Mouse (Mus musculus) adipocyte (in vitro differentiated cells): ENCODE data around the gene Ccr8.

Source experiments
- DNase-seq: peaks from one replicate; pipeline ENCODE4 v3.0.0-alpha.2; 2016; ENCODE audit warnings: low spot score

The Ccr8 gene

GRCm38 (mm10) chr9:120091696-120092238 lies at the start of gene Ccr8:
Gene Ccr8 (plus strand): TSS chr9:120092114.
- no peak for DNase-seq

- no peak for DNase-seq
These were observed 48.8 kb upstream of the Ccr8 start for GRCm38 (mm10) chr9:120043115-120043514.

DNA sequence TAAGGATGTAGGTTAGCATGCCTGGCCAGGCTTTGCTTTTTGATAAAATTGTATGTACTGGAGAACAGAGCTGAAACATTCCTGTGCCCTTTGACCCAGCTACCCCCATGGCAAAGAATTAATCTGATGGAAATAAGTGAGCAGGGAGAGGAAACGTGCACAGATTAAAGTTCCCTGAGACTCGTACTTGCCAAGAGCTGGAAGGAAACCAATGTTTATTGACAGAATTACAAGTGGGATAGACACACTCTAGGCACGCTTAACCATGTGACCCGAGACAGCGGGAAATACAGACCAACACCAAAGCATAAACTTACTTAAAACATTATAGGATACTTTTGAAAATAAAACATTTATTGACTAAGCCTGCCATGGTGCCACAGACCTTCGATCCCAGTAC lies 43.4 kb upstream of the Ccr8 start:
- DNase-seq: no peak

DNA sequence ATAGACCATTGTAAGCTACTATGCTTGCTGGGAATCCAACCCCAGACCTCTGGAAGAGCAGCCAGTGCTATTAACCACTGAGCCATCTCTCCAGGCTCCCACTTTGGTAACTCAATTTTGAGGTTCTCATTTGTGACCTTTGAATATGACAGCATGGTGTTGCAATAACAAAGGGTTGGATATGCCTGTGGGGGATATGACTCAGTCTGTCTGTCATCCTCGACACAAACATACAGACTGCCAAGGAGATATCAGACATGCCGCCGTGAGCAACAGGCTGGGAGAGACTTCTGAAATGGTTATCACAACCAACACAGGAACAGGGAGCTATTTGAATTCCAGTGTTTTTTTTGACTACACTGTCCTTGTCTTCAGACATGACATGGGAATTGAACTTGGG lies 42.5 kb upstream of the Ccr8 start:
- peak; percentile 31 for DNase-seq

DNA sequence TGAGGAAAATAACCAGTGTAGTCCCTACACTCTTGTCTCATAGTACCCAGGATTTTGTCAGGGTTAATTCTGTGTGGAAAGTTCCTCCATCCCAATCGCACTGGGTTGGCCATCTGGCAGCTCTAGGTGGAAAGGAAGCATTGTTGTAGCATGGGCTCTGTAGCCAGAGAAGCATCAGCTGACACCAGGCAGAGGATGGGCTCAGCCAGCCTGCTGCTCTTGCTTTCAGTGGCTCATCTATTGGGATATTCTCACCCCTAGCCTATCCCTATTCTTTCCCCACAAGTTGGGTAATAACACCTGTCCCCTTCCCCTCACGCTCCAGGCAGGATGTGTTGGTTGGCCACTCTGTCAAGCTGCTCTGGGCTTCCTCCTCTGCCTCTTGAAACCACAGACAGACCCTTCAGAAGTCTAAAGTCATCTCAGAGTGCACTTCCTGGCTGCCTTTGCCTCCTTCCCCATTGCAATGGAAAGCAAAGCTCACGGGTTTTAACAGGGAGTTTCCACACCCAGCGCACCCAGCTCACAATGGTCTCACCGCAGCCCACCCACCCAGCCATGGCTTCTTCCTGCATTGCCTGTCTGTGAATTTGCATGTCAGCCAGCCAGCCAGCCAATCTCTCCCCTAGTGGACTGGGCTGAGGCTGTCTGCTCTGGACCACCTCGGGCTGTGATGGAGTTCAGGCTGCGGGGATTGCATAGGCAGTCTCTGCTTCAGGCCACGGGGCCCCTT lies 37.2 kb upstream of the Ccr8 start:
- no peak for DNase-seq

DNA sequence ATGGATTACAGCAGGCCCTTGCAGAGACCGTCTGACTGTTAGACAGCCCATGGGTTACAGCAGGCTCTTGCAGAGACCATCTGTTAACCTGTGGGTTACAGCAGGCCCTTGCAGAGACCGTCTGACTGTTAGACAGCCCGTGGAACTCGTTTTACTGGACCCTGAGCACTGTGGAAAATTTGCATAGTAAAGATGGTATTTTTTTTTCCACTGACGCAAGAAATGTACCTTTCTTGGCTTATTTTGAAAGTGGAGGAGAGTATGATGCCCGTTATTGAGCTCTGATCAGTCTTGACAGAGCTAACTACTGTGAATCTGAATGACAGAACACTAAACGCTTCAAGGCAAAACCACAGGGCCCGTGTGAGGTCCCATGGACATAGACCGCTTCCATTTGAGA lies 35.7 kb upstream of the Ccr8 start:
- DNase-seq: no peak

- no peak for DNase-seq
These were observed 33.2 kb upstream of the Ccr8 start for GRCm38 (mm10) chr9:120058730-120059129.

DNA sequence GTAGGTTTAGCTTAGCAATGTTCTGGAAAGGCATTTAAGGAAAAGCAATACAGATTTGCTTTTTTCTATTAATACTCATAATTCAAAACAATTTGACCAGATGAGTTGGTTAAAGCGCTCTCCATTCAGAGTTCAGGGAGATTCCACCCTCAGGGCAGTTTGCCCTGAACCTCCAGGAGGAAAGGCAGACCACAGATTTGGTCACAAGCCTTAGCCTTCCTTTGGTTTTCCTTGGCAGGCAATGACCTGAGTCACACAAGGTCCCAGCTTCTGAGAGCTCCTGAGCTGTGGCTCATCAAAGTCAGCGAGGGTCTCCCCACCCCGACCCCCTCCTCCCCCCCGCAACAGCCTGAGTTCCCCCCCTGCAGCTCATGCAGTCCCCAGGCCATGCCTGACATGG lies 27.6 kb upstream of the Ccr8 start:
- no peak for DNase-seq

DNA sequence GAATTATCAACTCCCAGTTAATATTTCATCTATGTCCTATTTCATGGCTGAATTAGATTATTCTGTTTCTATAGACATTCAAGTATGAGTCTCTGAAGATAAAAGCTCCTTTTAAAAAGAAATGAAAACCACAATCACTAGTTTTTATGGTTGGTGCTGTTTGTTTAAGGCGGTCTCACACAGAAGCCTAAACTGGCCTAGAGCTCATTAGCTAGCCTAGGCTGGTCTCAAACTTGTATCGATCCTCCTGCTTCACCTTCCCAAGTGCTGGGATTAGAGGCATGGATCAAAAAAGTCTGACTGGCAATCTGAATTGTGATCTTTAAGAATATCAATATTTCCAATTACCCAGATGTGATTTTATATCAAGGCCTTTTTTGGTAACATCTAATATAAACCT lies 24.3 kb upstream of the Ccr8 start:
- no peak for DNase-seq

DNA sequence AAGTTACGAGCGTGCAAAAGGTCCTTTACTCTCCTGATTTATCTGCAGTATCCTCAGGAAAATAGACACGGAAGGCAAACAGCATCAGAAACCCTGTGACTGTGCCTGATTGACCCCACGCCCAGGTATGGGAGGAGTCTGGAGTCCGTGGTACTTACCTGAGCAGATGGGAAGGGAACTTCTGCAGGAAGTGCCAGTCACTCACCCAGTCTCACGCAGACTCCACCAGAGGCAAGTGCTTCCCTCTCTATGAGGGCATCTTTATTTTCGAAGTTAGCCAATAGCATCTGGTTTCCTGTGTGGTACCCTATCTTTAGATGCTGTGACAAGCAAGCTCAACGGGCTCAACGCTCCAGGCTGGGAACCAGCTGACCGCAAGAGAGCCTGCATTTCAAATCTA lies 23.9 kb upstream of the Ccr8 start:
- DNase-seq: no peak

DNA sequence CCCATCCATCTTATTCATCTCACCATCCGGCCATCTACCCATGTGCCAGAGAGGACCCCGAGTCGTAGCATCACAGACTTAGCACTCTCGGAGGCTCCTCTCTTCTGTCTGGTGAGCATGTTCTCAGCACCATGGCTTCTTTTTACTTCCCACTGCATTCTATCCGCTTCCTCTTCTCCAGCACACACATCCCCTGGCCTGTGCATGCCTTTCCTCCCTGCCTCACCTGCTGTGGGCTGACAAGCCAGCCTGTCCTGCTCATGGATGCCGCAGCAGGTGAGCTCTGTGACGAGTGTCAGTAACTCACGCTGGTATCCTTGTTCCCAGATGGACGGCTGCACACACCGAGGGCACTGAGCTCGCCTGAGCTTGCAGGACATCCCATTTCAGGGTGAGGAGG lies 22.1 kb upstream of the Ccr8 start, which contains the start of gene Cx3cr1:
Gene Cx3cr1 (minus strand): TSS at position 101 of the 400 bp plus-strand sequence.
- DNase-seq: no peak

- no peak for DNase-seq
These were observed 20.7 kb upstream of the Ccr8 start for GRCm38 (mm10) chr9:120071251-120071650.

- peak; percentile 86 for DNase-seq
These were observed 18.7 kb upstream of the Ccr8 start for GRCm38 (mm10) chr9:120073169-120073568.

GRCm38 (mm10) chr9:120074516-120074915 lies 17.4 kb upstream of the Ccr8 start:
- DNase-seq: no peak

- no peak for DNase-seq
These were observed 13.7 kb upstream of the Ccr8 start for GRCm38 (mm10) chr9:120078241-120078640.

- DNase-seq: no peak
These were observed 12.0 kb upstream of the Ccr8 start for GRCm38 (mm10) chr9:120079901-120080300.

DNA sequence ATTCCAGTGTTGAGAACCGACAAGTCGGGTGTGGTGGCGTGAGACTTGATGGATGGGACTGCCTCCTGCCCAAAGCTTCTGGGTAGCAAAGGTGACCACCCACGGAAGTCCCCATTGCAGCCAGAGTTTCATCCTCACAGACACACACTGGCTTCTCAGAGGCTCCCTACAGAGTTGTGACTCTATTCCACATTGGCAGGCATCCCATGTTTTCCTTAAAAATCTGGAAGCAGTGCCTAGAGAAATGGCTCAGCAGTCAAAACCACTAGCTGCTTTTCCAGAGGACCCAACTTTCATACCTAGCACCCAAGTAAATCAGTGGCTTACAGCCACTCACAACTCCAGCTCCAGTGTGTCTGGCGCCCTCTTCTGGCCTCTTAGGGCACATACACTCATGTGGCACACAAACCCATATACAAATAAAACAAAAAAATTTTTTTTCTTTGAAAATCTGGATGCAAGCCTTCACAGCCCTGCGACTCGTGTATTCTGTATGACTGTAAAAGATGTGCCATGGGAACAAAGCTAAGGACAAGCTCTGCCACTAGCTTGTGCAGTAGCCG lies 11.3 kb upstream of the Ccr8 start:
- DNase-seq: peak; percentile 51

DNA sequence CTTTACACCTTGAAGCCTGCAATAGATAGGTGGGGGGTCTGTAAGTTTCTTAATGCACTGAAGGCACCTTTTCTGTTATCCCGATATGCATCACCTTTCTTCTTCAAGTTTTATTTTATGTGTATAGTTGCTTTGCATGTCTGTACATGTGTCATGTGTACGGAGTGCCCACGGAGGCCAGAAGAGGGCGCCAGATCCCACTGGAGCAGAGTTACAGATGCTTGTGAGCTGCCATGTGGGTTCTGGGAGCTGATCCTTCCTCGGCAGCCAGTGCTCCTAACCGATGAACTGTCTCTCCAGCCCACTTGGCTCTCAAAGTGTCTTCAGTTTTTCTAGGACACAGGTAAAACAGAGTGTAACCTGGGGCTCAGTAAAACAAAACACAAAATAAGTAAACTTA lies 10.7 kb upstream of the Ccr8 start:
- no peak for DNase-seq

- no peak for DNase-seq
These were observed 9.9 kb upstream of the Ccr8 start for GRCm38 (mm10) chr9:120081967-120082366.

DNA sequence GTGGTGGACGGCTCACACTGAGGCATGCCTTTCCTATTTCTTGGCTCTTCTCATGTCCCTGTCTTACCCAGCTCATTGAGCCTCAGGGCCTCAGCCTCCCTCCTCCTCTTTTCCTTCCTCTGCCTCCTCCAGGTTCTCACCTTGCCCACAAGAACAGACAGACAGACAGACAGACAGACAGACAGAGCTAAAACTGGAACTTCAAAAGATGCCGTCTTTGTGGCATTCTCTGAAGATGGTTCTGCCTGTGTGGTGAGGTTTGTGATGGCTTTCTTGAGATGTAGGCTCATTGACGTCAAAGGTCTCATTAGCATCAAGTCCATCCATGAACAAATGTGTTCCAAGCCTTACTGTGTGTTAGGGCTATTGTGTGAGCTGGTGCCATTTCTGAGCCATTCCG lies 9.2 kb upstream of the Ccr8 start:
- DNase-seq: no peak

DNA sequence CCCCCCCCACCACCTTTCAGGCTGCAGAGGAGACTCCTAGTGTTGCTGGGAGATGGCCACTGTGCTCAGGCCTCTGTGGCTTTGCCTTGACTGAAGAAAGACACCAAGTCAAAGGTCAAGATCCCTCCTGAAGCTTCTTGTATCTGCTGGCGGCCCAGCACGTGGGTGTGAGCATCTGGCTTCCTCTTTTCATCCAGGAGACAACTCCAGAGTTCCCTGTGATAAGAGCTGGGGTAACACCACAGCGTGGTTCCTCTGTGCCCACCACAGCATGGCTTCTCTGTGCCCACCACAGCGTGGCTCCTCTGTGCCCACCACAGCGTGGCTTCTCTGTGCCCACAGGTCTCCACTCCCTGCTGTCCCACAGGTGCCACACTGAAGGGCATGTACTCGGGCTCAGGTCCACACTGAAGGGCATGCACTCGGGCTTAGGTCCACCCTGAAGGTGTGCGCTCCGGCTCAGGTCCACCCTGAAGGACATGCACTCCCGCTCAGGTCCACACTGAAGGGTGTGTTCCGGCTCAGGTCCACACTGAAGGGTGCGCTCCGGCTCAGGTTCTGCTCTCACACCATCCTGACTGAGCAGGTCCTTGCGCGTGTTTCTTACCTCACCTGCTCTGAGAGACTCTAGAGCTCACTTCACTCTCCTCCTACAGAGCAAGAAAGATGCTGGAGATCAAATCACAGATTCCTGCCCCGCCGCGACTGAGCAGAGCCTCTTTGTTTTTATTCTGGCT lies 8.6 kb upstream of the Ccr8 start:
- DNase-seq: no peak

- no peak for DNase-seq
These were observed 7.5 kb upstream of the Ccr8 start for GRCm38 (mm10) chr9:120084406-120084805.

GRCm38 (mm10) chr9:120089125-120089524 lies 2.8 kb upstream of the Ccr8 start:
- no peak for DNase-seq
